Mouse (Mus musculus): Measurements from ENCODE around the gene Slc4a5.
A peak's percentile ranks its signal among the peaks of the same experiment; 100 is the strongest.

Gene Slc4a5

GRCm38 (mm10) chr6:83219814-83220213, at the start of gene Slc4a5:
TSS of gene Slc4a5 (plus strand) at chr6:83219828.
- no peak for DNase-seq (ENCODE audit: low read depth, low spot score)

DNA sequence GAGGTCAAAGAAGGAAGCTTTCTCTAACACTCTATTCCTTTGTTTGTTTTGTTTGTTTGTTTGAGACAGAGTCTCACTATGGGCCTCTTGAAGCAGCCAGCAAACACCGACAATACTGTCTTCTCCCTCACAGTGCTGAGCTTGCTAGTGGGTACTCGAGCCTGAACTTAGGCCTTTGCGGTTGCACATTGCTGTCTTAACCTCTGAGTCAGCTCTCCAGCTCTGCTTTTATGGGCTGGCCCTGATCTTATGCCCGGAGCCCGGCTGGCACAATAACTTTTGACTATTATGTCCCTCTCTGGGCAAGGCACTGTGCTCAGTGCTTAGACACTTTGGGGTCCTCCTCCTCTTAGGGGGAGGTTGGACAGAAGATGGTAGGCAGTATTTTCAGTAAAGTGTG, 49.8 kb upstream of the Slc4a5 start:
- DNase-seq (ENCODE audit: low read depth, low spot score): no peak

DNA sequence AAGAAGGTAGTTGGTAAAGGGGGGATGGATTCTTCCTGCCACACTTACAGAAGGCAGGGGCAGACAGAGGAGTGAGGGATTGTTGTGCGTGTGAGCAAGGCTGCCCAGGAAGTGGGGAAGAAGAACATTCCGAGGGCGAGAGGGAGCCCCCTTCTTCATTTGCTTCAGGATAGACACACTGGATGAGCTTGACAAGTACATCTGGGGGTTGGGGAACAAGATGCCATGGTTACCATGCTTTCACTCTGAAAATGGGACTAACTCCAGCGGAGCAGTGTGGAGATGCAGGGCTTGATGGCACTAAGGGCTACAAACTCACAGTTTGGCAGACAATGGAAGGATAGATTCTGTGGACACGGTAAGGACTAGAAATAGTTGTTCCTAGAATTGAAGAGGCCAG, 48.6 kb upstream of the Slc4a5 start:
- DNase-seq (ENCODE audit: low read depth, low spot score): peak; percentile 68

- peak; percentile 95 for DNase-seq (ENCODE audit: low read depth, low spot score)
These were observed 47.2 kb upstream of the Slc4a5 start for GRCm38 (mm10) chr6:83172240-83172920.

GRCm38 (mm10) chr6:83175996-83176395, 43.6 kb upstream of the Slc4a5 start:
- DNase-seq (ENCODE audit: low read depth, low spot score): no peak

DNA sequence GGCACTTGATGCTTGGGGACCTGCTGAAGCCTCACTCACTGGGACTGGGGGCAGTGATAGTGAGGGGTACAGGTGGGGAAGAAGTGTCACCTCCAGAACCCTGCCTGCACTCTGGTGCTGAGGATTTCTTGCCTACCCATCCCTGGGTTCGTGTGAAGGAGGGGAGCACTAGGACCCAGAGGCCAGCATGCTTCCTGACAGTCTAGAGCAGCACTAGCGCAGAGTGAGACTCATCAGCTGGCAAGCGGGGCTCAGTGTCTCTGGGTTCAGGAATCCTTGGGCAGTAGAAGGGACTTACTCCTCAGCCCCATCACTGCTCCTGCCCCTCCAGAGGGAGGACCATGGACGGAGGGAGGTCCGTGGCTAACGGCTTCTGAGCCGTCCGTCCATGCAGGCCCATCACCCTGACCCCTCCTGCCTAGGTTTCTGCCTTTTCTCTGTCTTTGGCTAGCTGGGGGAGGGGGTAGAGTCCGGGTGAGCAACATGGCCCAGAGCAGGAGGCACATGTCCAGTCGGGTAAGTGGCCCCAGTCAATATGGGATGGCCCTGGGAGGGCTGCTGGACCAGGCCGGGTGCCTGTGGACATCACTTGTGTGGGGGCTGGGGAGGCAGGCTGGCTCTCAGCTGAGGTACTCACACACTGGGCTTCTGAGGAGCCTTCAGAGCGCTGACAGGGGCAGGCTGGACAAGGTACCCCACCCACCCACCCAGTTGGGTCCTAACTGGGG, 40.1 kb upstream of the Slc4a5 start:
- peak; percentile 98 for DNase-seq (ENCODE audit: low read depth, low spot score)

DNA sequence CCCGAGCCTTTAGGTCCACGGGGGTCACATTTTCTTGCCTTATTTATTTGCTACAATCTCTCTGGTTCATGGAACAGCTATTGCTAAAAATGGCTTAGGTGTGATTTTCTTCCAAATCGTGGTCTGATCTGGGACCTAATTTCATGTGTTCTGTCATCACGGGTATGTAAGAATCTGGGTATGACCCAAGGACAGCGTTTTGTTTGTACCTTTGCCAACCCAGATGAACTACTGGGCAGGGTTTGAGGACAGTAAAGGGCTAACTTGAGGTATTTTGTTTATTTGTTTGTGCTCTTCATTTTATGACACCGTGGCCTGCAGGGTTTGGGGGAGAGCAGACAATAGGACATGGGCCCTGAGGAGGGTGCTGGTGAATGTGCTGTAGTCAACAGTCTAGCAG, 39.0 kb upstream of the Slc4a5 start:
- DNase-seq (ENCODE audit: low read depth, low spot score): no peak

DNA sequence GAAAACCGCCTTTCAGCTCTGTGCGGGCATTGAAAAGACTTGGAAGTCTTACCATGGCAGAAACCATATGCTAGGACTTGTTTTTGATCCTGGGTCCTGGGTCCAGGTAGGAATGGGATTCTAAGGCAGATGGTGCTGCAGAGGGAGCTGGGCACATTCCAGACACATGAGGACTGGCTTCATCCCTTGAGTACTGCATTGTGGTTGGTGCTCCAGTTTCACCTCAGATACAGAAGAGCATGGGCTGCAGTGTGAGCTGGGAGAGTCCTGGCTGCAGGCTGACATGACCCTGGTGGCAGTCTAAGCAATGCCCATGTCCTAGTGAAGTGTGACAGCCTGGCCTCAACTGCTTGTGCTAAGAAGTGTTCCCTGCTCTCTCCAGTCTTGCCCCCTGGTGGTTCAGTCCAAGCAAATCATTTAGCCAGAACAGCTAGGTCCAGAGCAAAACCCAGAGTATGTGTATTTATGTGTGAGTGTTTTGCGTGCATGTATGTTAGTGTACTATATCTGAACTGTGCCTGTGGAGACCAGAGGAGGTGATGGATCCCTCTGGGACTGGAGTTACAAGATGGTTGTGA, 34.7 kb upstream of the Slc4a5 start:
- peak; percentile 64 for DNase-seq (ENCODE audit: low read depth, low spot score)

- DNase-seq (ENCODE audit: low read depth, low spot score): peak; percentile 99
These were observed 33.5 kb upstream of the Slc4a5 start for GRCm38 (mm10) chr6:83185895-83186861.

- no peak for DNase-seq (ENCODE audit: low read depth, low spot score)
These were observed 32.7 kb upstream of the Slc4a5 start for GRCm38 (mm10) chr6:83186946-83187345.

- no peak for DNase-seq (ENCODE audit: low read depth, low spot score)
These were observed 26.1 kb upstream of the Slc4a5 start for GRCm38 (mm10) chr6:83193571-83193970.

DNA sequence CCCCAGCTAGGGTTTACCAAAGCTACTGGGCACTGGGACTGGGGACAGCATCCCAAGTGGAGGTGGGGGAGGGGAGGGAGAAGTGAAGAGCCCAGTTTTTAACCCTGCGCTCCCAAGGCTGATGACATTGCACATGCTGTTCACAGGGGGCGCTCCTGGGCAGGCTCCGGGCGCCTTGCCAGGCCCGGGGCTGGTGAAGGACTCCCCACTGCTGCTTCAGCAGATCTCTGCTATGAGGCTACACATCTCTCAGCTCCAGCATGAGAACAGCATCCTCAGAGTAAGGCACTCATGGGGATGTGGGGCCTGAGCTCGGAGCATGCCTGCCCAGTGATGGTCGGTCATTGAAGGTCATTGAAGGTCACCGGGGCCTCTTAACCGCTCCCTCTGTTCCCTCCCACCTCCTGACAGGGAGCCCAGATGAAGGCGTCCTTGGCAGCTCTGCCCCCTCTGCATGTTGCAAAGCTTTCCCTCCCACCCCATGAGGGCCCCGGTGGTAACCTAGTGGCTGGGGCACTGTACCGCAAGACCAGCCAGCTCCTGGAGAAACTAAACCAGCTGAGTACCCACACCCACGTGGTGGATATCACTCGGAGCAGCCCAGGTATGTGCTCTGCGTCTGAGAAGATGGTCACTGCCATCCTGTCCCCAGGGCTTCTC, 22.2 kb upstream of the Slc4a5 start:
- peak; percentile 89 for DNase-seq (ENCODE audit: low read depth, low spot score)

GRCm38 (mm10) chr6:83203320-83203719, 16.3 kb upstream of the Slc4a5 start:
- peak; percentile 54 for DNase-seq (ENCODE audit: low read depth, low spot score)

GRCm38 (mm10) chr6:83205851-83206250, 13.8 kb upstream of the Slc4a5 start:
- DNase-seq (ENCODE audit: low read depth, low spot score): no peak

GRCm38 (mm10) chr6:83206321-83206720, 13.3 kb upstream of the Slc4a5 start:
- DNase-seq (ENCODE audit: low read depth, low spot score): no peak

DNA sequence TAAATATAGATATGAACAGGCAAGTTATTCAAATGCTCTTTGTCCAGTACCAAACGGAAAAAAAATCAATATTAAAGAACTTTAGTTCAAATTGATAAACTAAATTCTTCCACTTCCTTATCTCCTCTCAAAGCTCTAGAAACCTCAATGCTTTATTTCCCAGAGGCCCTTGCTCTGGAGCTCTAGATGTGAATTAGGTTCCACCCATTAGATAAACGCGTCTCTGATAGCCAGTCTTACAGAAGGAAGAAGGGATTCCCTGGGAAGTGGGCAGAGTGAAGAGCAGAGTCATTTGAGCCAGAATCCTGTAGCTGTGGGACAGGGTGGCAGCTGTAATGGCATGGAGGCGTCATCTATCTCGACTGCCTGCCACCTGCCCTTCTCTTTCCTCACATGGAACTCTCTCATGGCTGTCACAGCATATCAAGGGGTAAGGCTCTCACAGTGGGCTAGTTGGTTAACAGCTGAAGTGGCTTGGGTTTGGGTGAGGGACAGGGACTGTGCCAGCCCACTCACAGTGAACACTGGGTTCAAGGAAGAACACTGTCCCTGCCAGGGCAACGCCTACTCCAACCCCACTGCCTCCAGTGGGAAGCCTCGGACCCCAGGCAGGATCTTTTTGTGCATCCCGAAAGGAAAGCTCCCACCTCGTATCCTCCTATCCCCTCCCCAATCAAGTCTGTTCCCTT, 12.1 kb upstream of the Slc4a5 start:
- no peak for DNase-seq (ENCODE audit: low read depth, low spot score)

DNA sequence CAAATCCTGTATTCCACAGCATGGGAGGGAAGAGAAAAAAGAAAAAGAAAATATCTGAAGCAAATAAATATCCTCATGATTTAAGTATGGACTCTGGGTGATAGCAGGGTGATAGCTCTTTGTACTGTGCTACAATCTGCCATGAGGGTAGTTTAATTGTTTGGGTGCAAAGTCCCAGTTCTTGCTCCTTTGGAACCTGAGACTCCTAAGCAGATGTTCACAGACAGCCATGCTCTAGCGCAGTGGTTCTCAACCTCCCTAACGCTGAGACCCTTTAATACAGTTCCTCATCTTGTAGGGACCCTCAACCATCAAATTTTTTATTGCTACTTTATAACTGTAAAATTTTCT, 11.6 kb upstream of the Slc4a5 start:
- DNase-seq (ENCODE audit: low read depth, low spot score): no peak

GRCm38 (mm10) chr6:83210495-83210894, 9.1 kb upstream of the Slc4a5 start:
- no peak for DNase-seq (ENCODE audit: low read depth, low spot score)

DNA sequence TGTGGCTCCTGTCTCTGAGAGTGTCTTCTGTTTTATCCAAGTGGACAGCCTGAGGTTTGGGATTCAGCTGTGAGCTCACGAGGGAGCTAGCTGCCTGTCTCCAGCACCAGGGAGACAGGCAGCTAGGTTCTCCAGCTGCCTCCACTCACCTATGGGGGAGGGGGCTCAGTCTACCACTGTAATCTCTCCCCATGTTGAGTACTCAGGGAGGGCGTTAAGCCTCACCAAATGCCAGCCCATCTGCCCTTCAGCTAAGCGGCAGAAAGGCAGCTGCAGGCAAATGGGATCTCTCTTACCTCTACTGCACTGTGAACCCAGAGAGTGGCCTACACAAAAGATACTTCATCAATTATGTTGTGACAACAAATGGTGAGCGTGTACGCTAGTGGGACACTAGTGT, 8.1 kb upstream of the Slc4a5 start:
- DNase-seq (ENCODE audit: low read depth, low spot score): peak; percentile 18

DNA sequence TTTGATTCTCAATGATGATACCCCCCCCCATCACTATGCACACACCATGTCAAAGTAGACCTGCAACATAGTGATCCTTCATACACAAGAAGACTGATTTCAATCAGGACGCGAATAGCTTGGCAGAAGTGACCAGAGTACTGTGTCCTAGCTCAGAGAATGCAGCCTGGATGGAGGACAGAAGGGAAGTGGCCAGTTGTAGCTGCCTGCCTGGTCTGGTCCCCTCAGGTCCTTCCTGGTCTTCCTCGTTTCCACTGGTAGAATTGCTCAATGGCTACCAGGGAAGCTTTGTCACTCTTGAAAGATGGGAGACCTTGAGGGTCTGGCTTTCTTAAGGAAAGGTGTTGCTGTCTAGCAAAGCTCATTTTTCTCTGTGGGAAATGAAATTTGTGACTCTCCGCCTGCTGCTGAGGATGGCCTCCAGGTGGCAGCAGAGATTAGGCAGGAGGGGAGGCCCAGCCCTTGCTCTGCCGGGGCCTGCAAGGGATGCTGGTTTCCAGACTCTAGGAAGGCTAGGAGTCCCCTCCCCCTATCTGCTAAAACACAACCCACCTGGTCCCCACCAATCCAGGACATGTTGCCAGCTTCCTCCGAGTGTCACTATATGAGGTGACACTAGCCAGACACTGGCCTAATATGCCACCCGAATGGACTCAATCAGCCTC, 4.5 kb upstream of the Slc4a5 start:
- DNase-seq (ENCODE audit: low read depth, low spot score): peak; percentile 86

Data from brain, adult 2 months (tissue).